Mouse (Mus musculus): ENCODE data around the gene Slc1a3. TPM values are rescaled to one million over a fixed set of nuclear protein-coding genes. Genes with fewer than 3 reads are reported as not detected.

Slc1a3 gene
- polyA plus RNA-seq, 2 experiments = 0.27 to 0.39 TPM

- H3K4me1 ChIP-seq (replicated peaks; ENCODE audit: control insufficient read depth in 2 of 2, insufficient read depth in 2 of 2, low read length in 1 of 2) = peaks cover 0 to 27% of the 10 kb centered on the region in 2 experiments; a peak in 3 of 4 replicates
- H3K4me3 ChIP-seq (ENCODE audit: insufficient read depth in 1 of 2, low read depth in 2 of 2, low read length in 2 of 2) = no peak overlapping the region
- DNase-seq (ENCODE audit: low read depth in 3 of 3, low spot score in 3 of 3) = peak in 2 of 3 experiments; percentile 1 to 18
- WGBS (ENCODE audit: insufficient replicate concordance) = 4% methylated on average over 6 of the region's 6 CpGs
- no peaks in the 10 kb centered on the region for H3K9me3 ChIP-seq (ENCODE audit: control insufficient read depth, low read length)
- ATAC-seq (ENCODE audit: insufficient read depth) = peak; percentile 79
- H3K9ac ChIP-seq (replicated peaks) = no peak overlapping the region
- TF ChIP-seq CTCF (IDR thresholded peaks at IDR 0.05; ENCODE audit: low read depth) = no peak
- TF ChIP-seq EP300 (IDR thresholded peaks at IDR 0.05; ENCODE audit: low read depth) = peak; percentile 69
- H3K27me3 ChIP-seq (ENCODE audit: control insufficient read depth, insufficient read depth, low read length) = peaks cover 5% of the 10 kb centered on the region
- no peak overlapping the region for H3K27ac ChIP-seq
- H3K4me2 ChIP-seq (ENCODE audit: low read depth) = peak overlapping the region; percentile 15; the same call in 1 of the 2 replicates
- H3K36me3 ChIP-seq (replicated peaks; ENCODE audit: control insufficient read depth, insufficient read depth, low read depth) = no peaks in the 10 kb centered on the region
Measured at GRCm38 (mm10) chr15:8661856-8662255, 48.7 kb downstream of the Slc1a3 start.

DNA sequence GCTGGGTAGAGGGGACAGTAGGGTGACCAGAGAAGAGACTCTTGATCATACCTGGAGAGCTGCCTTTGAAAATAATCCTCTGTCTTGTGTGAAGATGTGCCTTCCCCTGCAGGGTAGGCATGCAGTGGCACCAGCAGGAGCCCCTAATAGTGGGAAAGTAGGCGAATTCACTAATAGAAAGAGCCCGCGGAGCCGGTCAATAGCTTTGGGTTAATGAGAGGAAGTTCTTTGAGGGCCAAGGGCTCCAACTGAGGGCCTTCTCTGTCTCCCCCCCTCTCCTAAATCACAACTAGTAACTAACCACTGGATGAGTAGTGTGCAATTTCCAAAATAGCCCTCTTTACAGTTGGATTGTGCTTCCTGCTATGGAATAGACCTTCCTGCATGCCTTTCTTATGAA, 50.6 kb downstream of the Slc1a3 start:
- TF ChIP-seq EP300 (IDR thresholded peaks at IDR 0.05; ENCODE audit: low read depth) (no peak), CTCF (IDR thresholded peaks at IDR 0.05; ENCODE audit: low read depth) (no peak)
- WGBS (ENCODE audit: insufficient replicate concordance) = 78% methylated on average over 4 of the region's 4 CpGs

GRCm38 (mm10) chr15:8659483-8659971, 51.0 kb downstream of the Slc1a3 start:
- Histone ChIP-seq H3K9ac (replicated peaks) (no peak overlapping the region), H3K27ac (no peak overlapping the region), H3K4me1 (replicated peaks; ENCODE audit: control insufficient read depth in 2 of 2, insufficient read depth in 2 of 2, low read length in 1 of 2) (peaks cover 0 to 27% of the 10 kb centered on the region in 2 experiments; a peak in 3 of 4 replicates), H3K36me3 (replicated peaks; ENCODE audit: control insufficient read depth, insufficient read depth, low read depth) (no peaks in the 10 kb centered on the region), H3K4me2 (ENCODE audit: low read depth) (no peak overlapping the region), H3K9me3 (ENCODE audit: control insufficient read depth, low read length) (no peaks in the 10 kb centered on the region), H3K4me3 (ENCODE audit: insufficient read depth in 1 of 2, low read depth in 2 of 2, low read length in 2 of 2) (no peak overlapping the region), H3K27me3 (ENCODE audit: control insufficient read depth, insufficient read depth, low read length) (peaks cover 5% of the 10 kb centered on the region)
- ATAC-seq (ENCODE audit: insufficient read depth) (no peak), DNase-seq (ENCODE audit: low read depth in 3 of 3, low spot score in 3 of 3) (no peak)
- 47% methylated on average over 8 of the region's 8 CpGs for WGBS (ENCODE audit: insufficient replicate concordance)
- TF ChIP-seq CTCF (IDR thresholded peaks at IDR 0.05; ENCODE audit: low read depth) (no peak), EP300 (IDR thresholded peaks at IDR 0.05; ENCODE audit: low read depth) (no peak)

More for the DNA sequence above, 50.6 kb downstream of the Slc1a3 start:
- DNase-seq (ENCODE audit: low read depth in 3 of 3, low spot score in 3 of 3) (no peak), ATAC-seq (ENCODE audit: insufficient read depth) (no peak)
- H3K9ac ChIP-seq (replicated peaks) = no peak overlapping the region
- no peak overlapping the region for H3K4me2 ChIP-seq (ENCODE audit: low read depth)
- H3K27me3 ChIP-seq (ENCODE audit: control insufficient read depth, insufficient read depth, low read length) = peaks cover 5% of the 10 kb centered on the region
- no peak overlapping the region for H3K4me3 ChIP-seq (ENCODE audit: insufficient read depth in 1 of 2, low read depth in 2 of 2, low read length in 2 of 2)
- no peak overlapping the region for H3K27ac ChIP-seq
- peaks cover 0 to 27% of the 10 kb centered on the region in 2 experiments; a peak in 3 of 4 replicates for H3K4me1 ChIP-seq (replicated peaks; ENCODE audit: control insufficient read depth in 2 of 2, insufficient read depth in 2 of 2, low read length in 1 of 2)
- no peaks in the 10 kb centered on the region for H3K36me3 ChIP-seq (replicated peaks; ENCODE audit: control insufficient read depth, insufficient read depth, low read depth)
- no peaks in the 10 kb centered on the region for H3K9me3 ChIP-seq (ENCODE audit: control insufficient read depth, low read length)

DNA sequence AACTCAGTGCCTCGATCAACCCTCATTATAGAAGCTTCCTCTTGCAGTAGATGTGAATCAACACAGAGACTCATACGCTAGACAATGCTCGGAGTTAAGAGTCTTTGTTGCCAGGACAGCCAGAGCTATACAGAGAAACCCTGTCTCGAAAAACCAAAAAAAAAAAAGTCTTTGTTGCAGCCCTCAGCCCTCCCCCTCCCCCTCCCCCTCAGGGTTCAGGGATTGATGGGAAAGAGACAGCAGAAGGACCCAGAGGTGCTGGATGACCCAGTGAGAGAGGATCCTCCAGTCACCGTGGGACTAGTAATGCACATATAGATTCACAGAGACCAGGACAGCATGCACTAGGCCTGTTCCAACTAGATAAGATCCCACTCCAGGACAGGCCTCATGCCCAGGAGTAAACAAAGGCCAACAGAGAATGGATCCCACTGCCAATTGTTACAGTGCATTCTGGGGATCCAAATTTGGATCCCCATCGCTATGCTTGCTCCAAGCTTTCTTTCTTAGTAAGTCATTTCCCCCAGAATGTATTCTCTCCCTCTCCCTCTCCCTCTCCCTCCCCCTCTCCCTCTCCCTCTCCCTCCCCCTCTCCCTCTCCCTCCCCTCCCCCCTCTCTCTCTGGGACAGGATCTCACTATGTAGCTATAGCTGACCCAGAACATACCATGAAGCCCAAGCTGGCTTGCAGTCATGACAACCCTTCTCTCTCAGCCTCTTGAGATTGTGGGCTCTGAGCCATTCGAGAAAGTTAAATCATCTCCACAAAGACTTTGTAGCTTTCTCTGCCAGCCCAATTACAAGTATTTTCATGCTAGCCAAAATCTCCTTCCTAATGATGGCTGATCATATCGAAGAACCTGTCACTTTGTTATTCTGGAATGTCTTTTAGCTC, 52.2 kb downstream of the Slc1a3 start:
- Histone ChIP-seq H3K4me1 (replicated peaks; ENCODE audit: control insufficient read depth in 2 of 2, insufficient read depth in 2 of 2, low read length in 1 of 2) (peaks cover 0 to 24% of the 10 kb centered on the region in 2 experiments; a peak in 3 of 4 replicates), H3K9me3 (ENCODE audit: control insufficient read depth, low read length) (no peaks in the 10 kb centered on the region), H3K27ac (no peak overlapping the region), H3K9ac (replicated peaks) (no peak overlapping the region), H3K36me3 (replicated peaks; ENCODE audit: control insufficient read depth, insufficient read depth, low read depth) (no peaks in the 10 kb centered on the region), H3K27me3 (ENCODE audit: control insufficient read depth, insufficient read depth, low read length) (no peaks in the 10 kb centered on the region; the same call in 1 of the 2 replicates), H3K4me2 (ENCODE audit: low read depth) (no peak overlapping the region), H3K4me3 (ENCODE audit: insufficient read depth in 1 of 2, low read depth in 2 of 2, low read length in 2 of 2) (no peak overlapping the region)
- 52% methylated on average over 8 of the region's 8 CpGs for WGBS (ENCODE audit: insufficient replicate concordance)
- DNase-seq (ENCODE audit: low read depth in 3 of 3, low spot score in 3 of 3) (no peak), ATAC-seq (ENCODE audit: insufficient read depth) (peak; percentile 73; the same call in 1 of the 2 replicates)
- TF ChIP-seq EP300 (IDR thresholded peaks at IDR 0.05; ENCODE audit: low read depth) (peak; percentile 49), CTCF (IDR thresholded peaks at IDR 0.05; ENCODE audit: low read depth) (no peak)

- Histone ChIP-seq H3K4me2 (ENCODE audit: low read depth) (no peak overlapping the region), H3K27ac (no peak overlapping the region), H3K9me3 (ENCODE audit: control insufficient read depth, low read length) (no peaks in the 10 kb centered on the region), H3K4me1 (replicated peaks; ENCODE audit: control insufficient read depth in 2 of 2, insufficient read depth in 2 of 2, low read length in 1 of 2) (peaks cover 0 to 6% of the 10 kb centered on the region in 2 experiments; a peak in 2 of 4 replicates), H3K4me3 (ENCODE audit: insufficient read depth in 1 of 2, low read depth in 2 of 2, low read length in 2 of 2) (no peak overlapping the region), H3K36me3 (replicated peaks; ENCODE audit: control insufficient read depth, insufficient read depth, low read depth) (no peaks in the 10 kb centered on the region), H3K27me3 (ENCODE audit: control insufficient read depth, insufficient read depth, low read length) (no peaks in the 10 kb centered on the region), H3K9ac (replicated peaks) (no peak overlapping the region)
- ATAC-seq (ENCODE audit: insufficient read depth) = no peak
- no peak for TF ChIP-seq EP300 (IDR thresholded peaks at IDR 0.05; ENCODE audit: low read depth)
- TF ChIP-seq CTCF (IDR thresholded peaks at IDR 0.05; ENCODE audit: low read depth) = no peak
- WGBS (ENCODE audit: insufficient replicate concordance) = 65% methylated on average over 9 of the region's 9 CpGs
- DNase-seq (ENCODE audit: low read depth in 3 of 3, low spot score in 3 of 3) = no peak
Measured at GRCm38 (mm10) chr15:8655251-8655650, 55.3 kb downstream of the Slc1a3 start.

Data from liver, embryonic 14.5 days (tissue).